Mouse (Mus musculus) small intestine, adult 2 months (tissue): ENCODE data around the gene Rad21l.

Experiments used
- CTCF ChIP-seq: fragments of 200-500 bp; IDR thresholded peaks from 2 replicates; pipeline ENCODE4 v1.5.1; 2012; ENCODE audit warnings: low read depth, mild to moderate bottlenecking, control low read depth, inconsistent platforms, low read length, moderate library complexity, mixed read lengths; ENCODE audit not compliant: insufficient replicate concordance, insufficient read length; ENCODE audit errors: extremely low read depth
- POLR2A ChIP-seq: fragments of 200-500 bp; IDR thresholded peaks from 2 replicates; pipeline ENCODE4 v1.6.1; 2012; ENCODE audit warnings: low read depth, mild to moderate bottlenecking, control low read depth, inconsistent platforms, low read length, moderate library complexity

- TF ChIP-seq CTCF (no peak), POLR2A (no peak)
These were observed 70.3 kb downstream of the Rad21l start for GRCm38 (mm10) chr2:151598068-151598467.
